Mouse (Mus musculus): ENCODE data around the gene Glce. TPM values are rescaled to one million over a fixed set of nuclear protein-coding genes. Genes with fewer than 3 reads are reported as not detected.

Gene Glce
- polyA plus RNA-seq, 1 experiment from 2014 or later: 17.4 TPM

GRCm38 (mm10) chr9:62022961-62023680, 99.3 kb downstream of the Glce start:
- Histone ChIP-seq H3K4me2 (replicated peaks) (no peak overlapping the region), H3K4me3 (no peak overlapping the region), H3K4me1 (peaks cover 9% of the 10 kb centered on the region), H3K27me3 (peaks cover 18% of the 10 kb centered on the region), H3K9ac (replicated peaks) (no peak overlapping the region), H3K36me3 (no peaks in the 10 kb centered on the region), H3K27ac (replicated peaks) (no peak overlapping the region), H3K9me3 (no peaks in the 10 kb centered on the region)
- ATAC-seq (replicated peaks): no peak
- 82% methylated on average over 6 of the region's 6 CpGs for WGBS

GRCm38 (mm10) chr9:62021583-62022120, 100.8 kb downstream of the Glce start:
- Histone ChIP-seq H3K4me1 (peaks cover 4% of the 10 kb centered on the region), H3K4me3 (no peak overlapping the region), H3K27ac (replicated peaks) (no peak overlapping the region), H3K27me3 (peaks cover 11% of the 10 kb centered on the region), H3K4me2 (replicated peaks) (no peak overlapping the region), H3K9ac (replicated peaks) (no peak overlapping the region), H3K36me3 (no peaks in the 10 kb centered on the region), H3K9me3 (no peaks in the 10 kb centered on the region)
- ATAC-seq (replicated peaks): no peak
- 75% methylated on average over 7 of the region's 7 CpGs for WGBS

- no peaks in the 10 kb centered on the region for H3K36me3 ChIP-seq
- no peaks in the 10 kb centered on the region for H3K9me3 ChIP-seq
- H3K27me3 ChIP-seq: peaks cover 3% of the 10 kb centered on the region
- ATAC-seq (replicated peaks): no peak
- no peak overlapping the region for H3K9ac ChIP-seq (replicated peaks)
- no peaks in the 10 kb centered on the region for H3K4me1 ChIP-seq
- H3K27ac ChIP-seq (replicated peaks): no peak overlapping the region
- H3K4me2 ChIP-seq (replicated peaks): no peak overlapping the region
- 89% methylated on average over 7 of the region's 7 CpGs for WGBS
- H3K4me3 ChIP-seq: no peak overlapping the region
Observed at GRCm38 (mm10) chr9:62020259-62020658, 102.2 kb downstream of the Glce start.

- no peak for ATAC-seq (replicated peaks)
- Histone ChIP-seq H3K4me1 (no peaks in the 10 kb centered on the region), H3K27ac (replicated peaks) (no peak overlapping the region), H3K4me3 (no peak overlapping the region), H3K4me2 (replicated peaks) (no peak overlapping the region), H3K9me3 (no peaks in the 10 kb centered on the region), H3K27me3 (no peaks in the 10 kb centered on the region), H3K9ac (replicated peaks) (no peak overlapping the region), H3K36me3 (no peaks in the 10 kb centered on the region)
- WGBS: 86% methylated on average over 14 of the region's 14 CpGs
Observed at GRCm38 (mm10) chr9:62018229-62019093, 104.0 kb downstream of the Glce start.

GRCm38 (mm10) chr9:62017329-62017728, 105.1 kb downstream of the Glce start:
- Histone ChIP-seq H3K9me3 (no peaks in the 10 kb centered on the region), H3K27me3 (no peaks in the 10 kb centered on the region), H3K4me1 (no peaks in the 10 kb centered on the region), H3K9ac (replicated peaks) (no peak overlapping the region), H3K4me3 (no peak overlapping the region), H3K36me3 (no peaks in the 10 kb centered on the region), H3K4me2 (replicated peaks) (no peak overlapping the region), H3K27ac (replicated peaks) (no peak overlapping the region)
- ATAC-seq (replicated peaks): no peak
- WGBS: 88% methylated on average over 6 of the region's 6 CpGs

- Histone ChIP-seq H3K36me3 (no peaks in the 10 kb centered on the region), H3K4me2 (replicated peaks) (no peak overlapping the region), H3K27ac (replicated peaks) (no peak overlapping the region), H3K4me1 (no peaks in the 10 kb centered on the region), H3K27me3 (no peaks in the 10 kb centered on the region), H3K4me3 (no peak overlapping the region), H3K9ac (replicated peaks) (no peak overlapping the region), H3K9me3 (no peaks in the 10 kb centered on the region)
- WGBS: 57% methylated on average over 3 of the region's 3 CpGs
- no peak for ATAC-seq (replicated peaks)
Observed at GRCm38 (mm10) chr9:62015504-62015903, 107.0 kb downstream of the Glce start.

- no peak for ATAC-seq (replicated peaks)
- H3K27ac ChIP-seq (replicated peaks): no peak overlapping the region
- 68% methylated on average over 12 of the region's 12 CpGs for WGBS
- no peaks in the 10 kb centered on the region for H3K9me3 ChIP-seq
- H3K36me3 ChIP-seq: no peaks in the 10 kb centered on the region
- no peaks in the 10 kb centered on the region for H3K27me3 ChIP-seq
- H3K4me1 ChIP-seq: no peaks in the 10 kb centered on the region
- H3K4me2 ChIP-seq (replicated peaks): no peak overlapping the region
- H3K9ac ChIP-seq (replicated peaks): no peak overlapping the region
- no peak overlapping the region for H3K4me3 ChIP-seq
Observed at GRCm38 (mm10) chr9:62013316-62014097, 108.9 kb downstream of the Glce start.

GRCm38 (mm10) chr9:62008360-62008759, 114.1 kb downstream of the Glce start:
- no peak for ATAC-seq (replicated peaks)
- Histone ChIP-seq H3K4me2 (replicated peaks) (no peak overlapping the region), H3K27me3 (no peaks in the 10 kb centered on the region), H3K9ac (replicated peaks) (no peak overlapping the region), H3K9me3 (no peaks in the 10 kb centered on the region), H3K36me3 (no peaks in the 10 kb centered on the region), H3K27ac (replicated peaks) (no peak overlapping the region), H3K4me1 (peaks cover 3% of the 10 kb centered on the region; the same call in 1 of the 2 replicates), H3K4me3 (no peak overlapping the region)
- WGBS: 81% methylated on average over 5 of the region's 5 CpGs

Small RNA genes within 50 kb of the gene (microRNA-seq; reads per million reads assigned to microRNA genes)
- gene Mir5133: 1.8 reads per million

Other genes starting within 250 kb of the Glce start
- 859 and 881 TPM in 2 replicates for gene Rplp1, start 208.1 kb downstream of the Glce start, polyA plus RNA-seq (2015; fragmentation: Nextera tagmentation; extraction: Ambion mirVana)
- 40.2 and 45.5 TPM in 2 replicates for gene Kif23, start 175.9 kb downstream of the Glce start, polyA plus RNA-seq (2015; fragmentation: Nextera tagmentation; extraction: Ambion mirVana)
- 0.17 and 0.29 TPM in 2 replicates for gene Paqr5, start 95.8 kb downstream of the Glce start, polyA plus RNA-seq (2015; fragmentation: Nextera tagmentation; extraction: Ambion mirVana)
- not detected in 2 replicates for gene Spesp1, start 159.6 kb upstream of the Glce start, polyA plus RNA-seq (2015; fragmentation: Nextera tagmentation; extraction: Ambion mirVana)
- gene Anp32a, start 218.6 kb upstream of the Glce start, polyA plus RNA-seq (2015; fragmentation: Nextera tagmentation; extraction: Ambion mirVana): 168 and 174 TPM in 2 replicates